Mouse (Mus musculus) CD4-positive, CD25-positive, alpha-beta regulatory T cell, adult 2 months (primary cell): ENCODE data around the gene Smndc1.
A peak's percentile ranks its signal among the peaks of the same experiment; 100 is the strongest.

Experiments
- DNase-seq: peaks from one replicate; pipeline ENCODE4 v3.0.0-alpha.2; 2012; ENCODE audit warnings: low read depth, low spot score

Smndc1 gene

GRCm38 (mm10) chr19:53343174-53343881, 47.0 kb downstream of the Smndc1 start:
- DNase-seq, result no peak

DNA sequence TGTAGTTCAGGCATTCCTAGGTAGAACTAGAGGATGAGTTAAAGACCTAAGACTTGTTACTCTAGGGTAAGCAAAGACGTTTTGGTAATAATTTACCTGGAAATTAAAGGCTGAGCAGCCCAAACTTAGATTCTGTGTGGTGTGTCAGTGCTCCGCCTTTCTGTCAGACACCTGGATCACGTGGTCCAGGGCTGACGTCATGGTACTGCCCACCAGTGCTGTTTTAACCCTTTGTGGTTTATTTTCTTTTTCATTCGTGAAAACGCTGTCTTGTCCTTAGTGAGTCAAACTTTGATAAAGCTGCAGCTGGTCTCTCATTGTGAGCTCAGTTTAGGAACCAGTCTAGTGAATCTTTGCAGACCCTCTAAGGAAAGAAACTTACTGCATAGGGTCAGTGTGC, 50.0 kb downstream of the Smndc1 start:
- peak; percentile 44 for DNase-seq

- no peak for DNase-seq
Observed at GRCm38 (mm10) chr19:53335241-53335640, 55.1 kb downstream of the Smndc1 start.

GRCm38 (mm10) chr19:53333730-53334129, 56.6 kb downstream of the Smndc1 start:
- no peak for DNase-seq

- DNase-seq, result no peak
Observed at GRCm38 (mm10) chr19:53331882-53332500, 58.4 kb downstream of the Smndc1 start.

- DNase-seq, result peak; percentile 72
Observed at GRCm38 (mm10) chr19:53329992-53330381, 60.4 kb downstream of the Smndc1 start.
